Mouse (Mus musculus) liver, embryonic 14.5 days (tissue): ENCODE results near the gene Xkr8.

ENCODE experiments used
- CTCF ChIP-seq: IDR thresholded peaks from 2 replicates; pipeline ENCODE4 v1.5.1; 2016; ENCODE audit warnings: antibody characterized with exemption, low read depth, control low read depth
- EP300 ChIP-seq: IDR thresholded peaks from 2 replicates; pipeline ENCODE4 v1.6.1; 2016; ENCODE audit warnings: antibody characterized with exemption, low read depth

GRCm38 (mm10) chr4:132747664-132748259 is 15.4 kb upstream of the Xkr8 start:
- TF ChIP-seq CTCF (no peak), EP300 (no peak)
